Mouse (Mus musculus) MEL (cell line): ENCODE measurements around the gene Stam2. TPM values are rescaled to one million over a fixed set of nuclear protein-coding genes. Genes with fewer than 3 reads are reported as not detected.

Source experiments
- DNase-seq: peaks from one replicate; pipeline ENCODE4 v3.0.0; 2011; ENCODE audit warnings: low read depth, low spot score
- H3K27ac ChIP-seq: 2 replicates; pipeline ENCODE4 v1.5.1; 2012; ENCODE audit warnings: low read depth, mild to moderate bottlenecking, control low read depth, low read length, moderate library complexity; ENCODE audit not compliant: control insufficient read depth
- H3K27me3 ChIP-seq, 2 experiments: fragments of 150-350 bp in 1 of 2; sonication (generic) in 1 of 2; 2 replicates each; pipeline ENCODE4 v1.6.1; 2012; ENCODE audit warnings: low read length in 2 of 2, mild to moderate bottlenecking in 2 of 2, improper control_type of control experiment in 1 of 2, moderate library complexity in 1 of 2; ENCODE audit not compliant: insufficient read depth in 2 of 2, control insufficient read depth in 1 of 2
- H3K36me3 ChIP-seq, 2 experiments: 2 replicates each; pipeline ENCODE4 v1.6.1; 2012 to 2014; ENCODE audit warnings: low read length in 2 of 2, improper control_type of control experiment in 1 of 2, inconsistent platforms in 1 of 2, mild to moderate bottlenecking in 1 of 2; ENCODE audit not compliant: insufficient read depth in 2 of 2, control insufficient read depth in 1 of 2
- H3K4me1 ChIP-seq, 2 experiments: fragments of 150-350 bp in 1 of 2; sonication (generic) in 1 of 2; 2 replicates each; pipeline ENCODE4 v1.6.1; 2012; ENCODE audit warnings: low read length in 2 of 2, improper control_type of control experiment in 1 of 2, mild to moderate bottlenecking in 1 of 2; ENCODE audit not compliant: insufficient read depth in 2 of 2, control insufficient read depth in 1 of 2
- H3K4me3 ChIP-seq, 2 experiments: fragments of 150-350 bp in 1 of 2; sonication (generic) in 1 of 2; 2 replicates each; pipeline ENCODE4 v1.5.1; 2012; ENCODE audit warnings: low read depth in 2 of 2, low read length in 2 of 2, mild to moderate bottlenecking in 2 of 2, moderate library complexity in 2 of 2, control low read depth in 1 of 2, improper control_type of control experiment in 1 of 2; ENCODE audit not compliant: control insufficient read depth in 1 of 2, insufficient read depth in 1 of 2
- H3K79me2 ChIP-seq: 2 replicates; pipeline ENCODE4 v1.6.1; 2012; ENCODE audit warnings: mild to moderate bottlenecking, low read length, moderate library complexity; ENCODE audit not compliant: control insufficient read depth, poor library complexity, insufficient read depth
- H3K9ac ChIP-seq: 2 replicates; pipeline ENCODE4 v1.6.1; 2012; ENCODE audit warnings: low read depth, mild to moderate bottlenecking, control low read depth, low read length, moderate library complexity; ENCODE audit not compliant: control insufficient read depth, poor library complexity, severe bottlenecking
- H3K9me3 ChIP-seq: fragments of 150-350 bp; sonication (generic); replicated peaks from 2 replicates; pipeline ENCODE4 v1.6.1; 2012; ENCODE audit warnings: mild to moderate bottlenecking, low read length, improper control_type of control experiment, moderate library complexity; ENCODE audit not compliant: insufficient read depth
- BHLHE40 ChIP-seq: IDR thresholded peaks from 2 replicates; pipeline ENCODE4 v1.6.1; 2012; ENCODE audit warnings: low read depth, mild to moderate bottlenecking, inconsistent platforms, low read length, improper control_type of control experiment, borderline replicate concordance
- CHD2 ChIP-seq: IDR thresholded peaks from 2 replicates; pipeline ENCODE4 v1.6.1; 2011; ENCODE audit warnings: low read length, improper control_type of control experiment
- ELF1 ChIP-seq: IDR thresholded peaks from 2 replicates; pipeline ENCODE4 v1.6.1; 2014; ENCODE audit warnings: low read depth, mild to moderate bottlenecking, inconsistent platforms, low read length, improper control_type of control experiment, moderate library complexity
- EP300 ChIP-seq, 2 experiments: IDR thresholded peaks; 2 replicates each; pipeline ENCODE4 v1.6.1; 2011; ENCODE audit warnings: improper control_type of control experiment in 2 of 2, low read length in 2 of 2, low read depth in 1 of 2, mild to moderate bottlenecking in 1 of 2
- ETS1 ChIP-seq: IDR thresholded peaks from 2 replicates; pipeline ENCODE4 v1.6.1; 2012; ENCODE audit warnings: low read depth, mild to moderate bottlenecking, inconsistent platforms, low read length, improper control_type of control experiment, moderate library complexity
- GATA1 ChIP-seq: IDR thresholded peaks from 2 replicates; pipeline ENCODE4 v1.6.1; 2011; ENCODE audit warnings: low read depth, low read length, improper control_type of control experiment
- KAT2A ChIP-seq: conservative IDR thresholded peaks from 2 replicates; pipeline ENCODE4 v1.6.1; 2012; ENCODE audit warnings: low read depth, low read length, improper control_type of control experiment, inconsistent platforms
- MXI1 ChIP-seq: IDR thresholded peaks from 2 replicates; pipeline ENCODE4 v1.6.1; 2011; ENCODE audit warnings: mild to moderate bottlenecking, low read depth, low read length, improper control_type of control experiment
- MYC ChIP-seq: IDR thresholded peaks from 2 replicates; pipeline ENCODE4 v1.6.1; 2011; ENCODE audit warnings: low read depth, mild to moderate bottlenecking, low read length, improper control_type of control experiment, moderate library complexity
- NRF1 ChIP-seq: IDR thresholded peaks from 2 replicates; pipeline ENCODE4 v1.6.1; 2014; ENCODE audit warnings: low read depth, mild to moderate bottlenecking, inconsistent platforms, low read length, improper control_type of control experiment, moderate library complexity; ENCODE audit not compliant: poor library complexity, insufficient read depth, severe bottlenecking
- POLR2AphosphoS2 ChIP-seq: IDR thresholded peaks from 2 replicates; pipeline ENCODE4 v1.6.1; 2011; ENCODE audit warnings: low read length, improper control_type of control experiment
- POLR2AphosphoS5 ChIP-seq: IDR thresholded peaks from 2 replicates; pipeline ENCODE4 v1.6.1; 2012; ENCODE audit warnings: low read depth, borderline replicate concordance, mild to moderate bottlenecking, inconsistent platforms, low read length, moderate library complexity, mixed read lengths
- RAD21 ChIP-seq: IDR thresholded peaks from 2 replicates; pipeline ENCODE4 v1.6.1; 2011; ENCODE audit warnings: mild to moderate bottlenecking, low read depth, low read length, improper control_type of control experiment
- SIN3A ChIP-seq: IDR thresholded peaks from 2 replicates; pipeline ENCODE4 v1.6.1; 2012; ENCODE audit warnings: low read length, improper control_type of control experiment, inconsistent platforms
- SMC3 ChIP-seq: IDR thresholded peaks from 2 replicates; pipeline ENCODE4 v1.6.1; 2011; ENCODE audit warnings: low read depth, low read length, improper control_type of control experiment
- TBP ChIP-seq: IDR thresholded peaks from 2 replicates; pipeline ENCODE4 v1.8.0; 2011; ENCODE audit warnings: low read depth, low read length, improper control_type of control experiment
- TCF12 ChIP-seq: IDR thresholded peaks from 2 replicates; pipeline ENCODE4 v1.6.1; 2014; ENCODE audit warnings: low read depth, mild to moderate bottlenecking, inconsistent platforms, low read length, improper control_type of control experiment, moderate library complexity
- UBTF ChIP-seq: IDR thresholded peaks from 2 replicates; pipeline ENCODE4 v1.6.1; 2012; ENCODE audit warnings: low read depth, mild to moderate bottlenecking, inconsistent platforms, low read length, improper control_type of control experiment, moderate library complexity, borderline replicate concordance; ENCODE audit not compliant: insufficient read depth
- USF2 ChIP-seq, 2 experiments: IDR thresholded peaks; 2 replicates each; pipeline ENCODE4 v1.6.1; 2011 to 2012; ENCODE audit warnings: improper control_type of control experiment in 2 of 2, low read length in 2 of 2, borderline replicate concordance in 1 of 2, inconsistent platforms in 1 of 2, low read depth in 1 of 2, mild to moderate bottlenecking in 1 of 2; ENCODE audit not compliant: insufficient read depth in 1 of 2
- ZKSCAN1 ChIP-seq: IDR thresholded peaks from 2 replicates; pipeline ENCODE4 v1.6.1; 2012; ENCODE audit warnings: low read depth, mild to moderate bottlenecking, inconsistent platforms, low read length, improper control_type of control experiment, moderate library complexity
- polyA plus RNA-seq, 2 experiments: library from polyadenylated mRNA; stranded (reverse) in 1 of 2; unstranded in 1 of 2; fragments of >175 nt in 1 of 2; fragments of >200 nt in 1 of 2; gene quantifications; 2 replicates each; pipeline versions ENCODE4 v1.2.1 to v1.2.4; 2012; ENCODE audit warnings: low replicate concordance in 2 of 2, low read depth in 1 of 2; ENCODE audit not compliant: insufficient read length in 2 of 2, insufficient read depth in 1 of 2, missing spikeins in 1 of 2
- total RNA-seq: library from RNA; depleted of rRNA; stranded (reverse); fragments of 300-350 nt; gene quantifications from 2 replicates; pipeline ENCODE4 v1.2.3, GENCODE M21; 2012

The Stam2 gene
- total and polyA plus RNA-seq, 3 experiments, result 8.9 to 11.5 TPM; not detected in 1

GRCm38 (mm10) chr2:52668480-52668879 is 73.6 kb downstream of the Stam2 start:
- no peak overlapping the region for H3K27ac ChIP-seq
- H3K4me3 ChIP-seq, result no peak overlapping the region
- TF ChIP-seq MYC (no peak), EP300 (IDR thresholded peaks at IDR 0.05; ENCODE audit: low read depth in 1 of 2, low read length in 2 of 2) (no peak), ELF1 (no peak), KAT2A (no peak), CHD2 (no peak), GATA1 (no peak), ETS1 (no peak), TBP (no peak), POLR2AphosphoS5 (no peak)
- no peaks in the 10 kb centered on the region for H3K4me1 ChIP-seq
- H3K27me3 ChIP-seq, result no peaks in the 10 kb centered on the region
- no peak overlapping the region for H3K9ac ChIP-seq
- no peak for DNase-seq
- H3K36me3 ChIP-seq, result no peaks in the 10 kb centered on the region
- no peaks in the 10 kb centered on the region for H3K9me3 ChIP-seq
- no peaks in the 10 kb centered on the region for H3K79me2 ChIP-seq

GRCm38 (mm10) chr2:52656722-52657121 is 85.4 kb downstream of the Stam2 start:
- Histone ChIP-seq H3K27me3 (peaks cover 0 to 4% of the 10 kb centered on the region in 2 experiments; a peak in 3 of 4 replicates), H3K36me3 (no peaks in the 10 kb centered on the region), H3K4me1 (no peaks in the 10 kb centered on the region), H3K9ac (no peak overlapping the region), H3K4me3 (no peak overlapping the region), H3K79me2 (no peaks in the 10 kb centered on the region), H3K27ac (no peak overlapping the region), H3K9me3 (no peaks in the 10 kb centered on the region)
- DNase-seq, result no peak
- TF ChIP-seq EP300 (IDR thresholded peaks at IDR 0.05; ENCODE audit: low read depth in 1 of 2, low read length in 2 of 2) (no peak), GATA1 (no peak), KAT2A (no peak), POLR2AphosphoS5 (no peak), BHLHE40 (no peak), UBTF (no peak), POLR2AphosphoS2 (no peak), RAD21 (no peak), SMC3 (no peak), SIN3A (no peak), NRF1 (no peak), MXI1 (no peak), USF2 (IDR thresholded peaks at IDR 0.05; ENCODE audit: borderline replicate concordance in 1 of 2, insufficient read depth in 1 of 2, low read depth in 1 of 2, low read length in 2 of 2) (no peak), TBP (no peak), ZKSCAN1 (no peak), TCF12 (no peak)
